Mouse (Mus musculus): Measurements from ENCODE around the gene St3gal5.

Gene St3gal5

DNA sequence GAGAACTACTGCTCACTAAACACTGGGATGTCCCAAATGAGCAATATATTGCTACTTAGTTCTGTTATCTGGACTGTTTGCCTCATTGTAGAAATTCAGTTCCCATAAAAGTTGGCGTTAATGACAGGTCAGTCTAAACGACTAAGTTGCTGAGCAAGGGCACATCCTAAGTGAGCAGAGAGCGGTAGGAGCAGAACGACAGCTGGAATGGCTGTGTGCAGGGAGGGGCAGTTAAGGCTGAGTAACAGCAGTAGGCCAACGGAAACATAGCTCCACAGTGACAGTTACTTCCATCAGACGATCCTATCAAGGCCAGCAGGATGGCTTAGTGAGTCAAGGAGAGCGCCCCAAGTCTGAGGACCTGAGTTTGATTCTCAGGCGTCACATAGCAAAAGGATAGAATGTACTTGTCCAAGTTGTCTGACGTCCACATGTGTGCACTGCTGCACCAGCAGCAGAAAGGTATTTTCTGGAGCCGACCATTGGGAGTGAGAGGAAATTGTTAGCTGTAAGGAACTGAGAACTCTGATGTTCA is 62.5 kb downstream of the St3gal5 start:
- ATAC-seq (ENCODE audit: insufficient number of reproducible peaks, low FRiP score, low TSS enrichment) = no peak

- ATAC-seq (ENCODE audit: insufficient number of reproducible peaks, low FRiP score, low TSS enrichment) = no peak
These were observed 63.6 kb downstream of the St3gal5 start for GRCm38 (mm10) chr6:72160991-72161390.

- ATAC-seq (ENCODE audit: insufficient number of reproducible peaks, low FRiP score, low TSS enrichment) = no peak
These were observed 64.4 kb downstream of the St3gal5 start for GRCm38 (mm10) chr6:72161751-72162150.

GRCm38 (mm10) chr6:72162155-72162890 is 64.9 kb downstream of the St3gal5 start:
- ATAC-seq (ENCODE audit: insufficient number of reproducible peaks, low FRiP score, low TSS enrichment) = no peak

- ATAC-seq (ENCODE audit: insufficient number of reproducible peaks, low FRiP score, low TSS enrichment) = peak; percentile 91
These were observed 67.2 kb downstream of the St3gal5 start for GRCm38 (mm10) chr6:72164321-72165275.

DNA sequence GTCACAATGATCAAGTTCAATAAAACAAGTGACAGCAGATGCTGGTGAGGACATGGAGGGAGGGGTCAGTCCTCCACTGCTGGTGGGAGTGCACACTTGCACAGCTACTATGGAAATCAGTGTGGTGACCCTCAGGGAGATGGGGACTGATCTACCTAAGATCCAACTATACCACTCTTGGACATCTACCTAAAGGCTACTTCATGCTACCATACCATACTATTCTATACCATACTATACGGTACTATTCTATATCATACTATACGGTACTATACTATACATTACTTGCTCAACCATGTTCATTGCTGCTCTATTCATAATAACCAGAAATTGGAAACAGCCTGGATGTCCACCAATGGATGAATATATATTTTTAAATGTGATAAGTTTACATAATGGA is 68.5 kb downstream of the St3gal5 start:
- ATAC-seq (ENCODE audit: insufficient number of reproducible peaks, low FRiP score, low TSS enrichment) = no peak

GRCm38 (mm10) chr6:72171391-72171790 is 74.0 kb downstream of the St3gal5 start:
- no peak for ATAC-seq (ENCODE audit: insufficient number of reproducible peaks, low FRiP score, low TSS enrichment)

GRCm38 (mm10) chr6:72173350-72173749 is 76.0 kb downstream of the St3gal5 start:
- no peak for ATAC-seq (ENCODE audit: insufficient number of reproducible peaks, low FRiP score, low TSS enrichment)

DNA sequence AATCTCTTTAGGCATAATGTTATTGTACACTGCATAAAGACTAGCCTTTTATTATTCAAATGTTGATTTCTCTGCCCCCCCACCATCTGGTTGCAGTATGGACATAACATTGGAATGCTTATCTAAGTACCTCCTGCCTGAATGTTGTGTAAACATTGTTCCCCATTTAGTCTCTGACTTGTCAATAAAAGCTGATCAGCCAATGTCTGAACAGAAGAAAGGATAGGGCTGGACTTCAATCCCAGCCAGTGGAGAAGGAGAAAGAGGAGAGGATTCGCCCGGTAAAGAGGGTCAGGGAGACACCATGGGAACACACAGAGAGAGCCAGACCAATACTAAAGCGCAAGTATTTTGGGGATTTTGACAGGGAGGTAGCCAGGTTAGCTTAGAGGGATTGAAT is 78.0 kb downstream of the St3gal5 start:
- no peak for ATAC-seq (ENCODE audit: insufficient number of reproducible peaks, low FRiP score, low TSS enrichment)

DNA sequence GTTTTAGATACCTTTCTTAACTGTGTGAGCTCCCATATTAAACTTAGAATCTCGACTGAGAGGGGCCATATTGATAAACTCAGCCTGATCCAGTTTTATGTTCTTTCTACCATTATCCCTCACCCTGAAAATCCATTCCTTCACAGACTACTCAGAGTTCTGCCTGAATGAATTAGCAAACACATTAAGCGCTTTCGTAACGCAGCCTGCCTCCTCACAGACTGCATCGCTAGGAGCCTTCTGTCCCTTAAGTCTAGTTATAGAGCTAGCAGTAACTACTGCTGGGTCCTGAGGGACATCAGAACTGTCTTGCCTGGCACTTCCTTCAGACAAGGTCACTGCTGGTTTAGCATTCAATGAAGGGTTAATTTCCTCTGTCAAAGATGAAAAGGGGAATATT is 78.6 kb downstream of the St3gal5 start:
- no peak for ATAC-seq (ENCODE audit: insufficient number of reproducible peaks, low FRiP score, low TSS enrichment)

DNA sequence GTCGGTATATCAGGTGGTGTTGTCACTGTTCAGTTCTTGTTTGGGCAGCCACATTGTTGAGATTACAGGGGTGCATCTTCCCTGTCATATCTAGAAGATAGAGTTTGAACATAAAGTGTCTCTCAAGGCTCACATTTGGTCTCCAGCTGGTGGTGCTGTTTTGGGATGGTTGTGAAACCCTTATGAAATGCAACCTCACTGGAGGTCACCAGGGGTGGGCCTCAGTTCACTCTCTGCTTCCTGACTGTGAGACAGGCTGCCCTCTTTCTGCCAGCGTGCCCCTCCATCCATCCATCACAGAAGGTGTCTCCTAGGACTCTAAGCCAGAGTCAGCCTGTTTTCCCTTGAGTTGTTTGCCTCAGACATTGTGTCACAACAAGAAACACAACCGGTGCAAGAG is 80.0 kb downstream of the St3gal5 start:
- no peak for ATAC-seq (ENCODE audit: insufficient number of reproducible peaks, low FRiP score, low TSS enrichment)

GRCm38 (mm10) chr6:72179006-72179405 is 81.6 kb downstream of the St3gal5 start:
- no peak for ATAC-seq (ENCODE audit: insufficient number of reproducible peaks, low FRiP score, low TSS enrichment)

- no peak for ATAC-seq (ENCODE audit: insufficient number of reproducible peaks, low FRiP score, low TSS enrichment)
These were observed 82.4 kb downstream of the St3gal5 start for GRCm38 (mm10) chr6:72179562-72180502.

DNA sequence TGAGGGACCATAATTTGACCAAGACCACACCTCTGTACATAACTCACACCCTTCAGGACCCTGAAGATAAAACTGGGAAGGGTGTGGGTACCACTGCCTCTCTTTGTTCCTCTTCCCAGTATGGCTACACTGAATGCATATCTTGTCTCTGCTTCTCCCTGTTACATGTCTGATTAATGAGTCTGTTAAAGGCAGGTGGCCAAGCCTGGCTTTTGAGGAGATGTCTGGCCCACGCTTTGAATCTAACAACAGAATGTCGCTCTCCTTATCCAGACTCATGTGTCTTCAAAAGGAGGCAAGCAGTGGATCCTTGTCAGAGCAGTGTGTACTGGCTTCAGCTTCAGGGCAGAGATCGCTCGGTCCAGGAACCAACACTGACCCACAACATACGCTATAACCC is 87.2 kb downstream of the St3gal5 start:
- ATAC-seq (ENCODE audit: insufficient number of reproducible peaks, low FRiP score, low TSS enrichment) = no peak

GRCm38 (mm10) chr6:72185893-72186490 is 88.6 kb downstream of the St3gal5 start:
- ATAC-seq (ENCODE audit: insufficient number of reproducible peaks, low FRiP score, low TSS enrichment) = peak; percentile 62

GRCm38 (mm10) chr6:72186809-72187208 is 89.4 kb downstream of the St3gal5 start:
- no peak for ATAC-seq (ENCODE audit: insufficient number of reproducible peaks, low FRiP score, low TSS enrichment)

GRCm38 (mm10) chr6:72189061-72189863 is 91.9 kb downstream of the St3gal5 start:
- no peak for ATAC-seq (ENCODE audit: insufficient number of reproducible peaks, low FRiP score, low TSS enrichment)

DNA sequence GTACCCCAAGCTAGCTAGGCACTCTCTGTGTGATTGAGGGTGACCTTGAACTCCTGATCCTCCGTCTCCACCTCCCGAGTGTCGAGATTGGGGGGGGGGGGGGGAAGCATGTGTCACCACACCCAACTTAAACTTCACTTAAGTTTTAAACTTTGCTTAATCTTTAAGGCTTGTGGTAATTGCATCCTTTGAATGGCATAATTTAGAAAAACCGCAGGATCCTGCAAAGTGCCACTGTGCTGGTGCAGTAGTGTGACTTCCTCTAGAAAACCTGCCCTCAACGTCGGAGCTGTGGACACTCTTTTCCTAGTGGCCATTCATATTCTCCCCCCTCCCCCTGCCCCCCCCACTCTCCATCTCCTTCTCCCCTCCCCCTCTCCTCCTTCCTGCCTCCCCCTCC is 92.7 kb downstream of the St3gal5 start:
- ATAC-seq (ENCODE audit: insufficient number of reproducible peaks, low FRiP score, low TSS enrichment) = no peak

- ATAC-seq (ENCODE audit: insufficient number of reproducible peaks, low FRiP score, low TSS enrichment) = no peak
These were observed 93.2 kb downstream of the St3gal5 start for GRCm38 (mm10) chr6:72190577-72190976.

Data from cerebellum, adult (tissue).